Mouse (Mus musculus) olfactory bulb, adult 2 months (tissue): ENCODE results near the gene Idnk.

Experiments used
- CTCF ChIP-seq: fragments of 200-500 bp; IDR thresholded peaks from 2 replicates; pipeline ENCODE4 v1.5.1; 2012; ENCODE audit warnings: low read depth, mild to moderate bottlenecking, low read length, moderate library complexity; ENCODE audit not compliant: insufficient read depth
- POLR2A ChIP-seq: fragments of 200-500 bp; IDR thresholded peaks from 2 replicates; pipeline ENCODE4 v1.6.1; 2012; ENCODE audit warnings: mild to moderate bottlenecking, low read depth, low read length, moderate library complexity; ENCODE audit not compliant: insufficient read depth

GRCm38 (mm10) chr13:58192146-58192545 lies 34.7 kb downstream of the Idnk start:
- no peak for TF ChIP-seq CTCF
- TF ChIP-seq POLR2A = no peak
